Mouse (Mus musculus) G1E-ER4 (cell line): ENCODE results near the gene Cebpz. TPM values are rescaled to one million over a fixed set of nuclear protein-coding genes. Genes with fewer than 3 reads are reported as not detected.

ENCODE experiments used
- GATA1 ChIP-seq: IDR thresholded peaks from one replicate; pipeline ENCODE4 v1.8.0; 2012; ENCODE audit warnings: low read length, inconsistent platforms
- polyA plus RNA-seq: library from polyadenylated mRNA; stranded (reverse); fragments of >175 nt; gene quantifications from 2 replicates; pipeline ENCODE4 v1.2.3, GENCODE M21; 2012

The Cebpz gene
- polyA plus RNA-seq: 41.7 and 47.2 TPM in 2 replicates

- no peak for TF ChIP-seq GATA1
Observed at GRCm38 (mm10) chr17:78936466-78937228, at the start of gene Cebpz, which contains the start of gene Ndufaf7. Gene Cebpz (minus strand): TSS chr17:78937066. Gene Ndufaf7 (plus strand): TSS chr17:78937136.

- TF ChIP-seq GATA1: no peak
Observed at GRCm38 (mm10) chr17:78983736-78984135, 46.9 kb upstream of the Cebpz start.

GRCm38 (mm10) chr17:78983166-78983565 lies 46.3 kb upstream of the Cebpz start:
- TF ChIP-seq GATA1: no peak

- TF ChIP-seq GATA1: no peak
Observed at GRCm38 (mm10) chr17:78968500-78968899, 31.6 kb upstream of the Cebpz start.

GRCm38 (mm10) chr17:78966092-78966883 lies 29.4 kb upstream of the Cebpz start:
- TF ChIP-seq GATA1: no peak

- TF ChIP-seq GATA1: no peak
Observed at GRCm38 (mm10) chr17:78964387-78964786, 27.5 kb upstream of the Cebpz start.

GRCm38 (mm10) chr17:78959473-78959872 lies 22.6 kb upstream of the Cebpz start:
- no peak for TF ChIP-seq GATA1

- no peak for TF ChIP-seq GATA1
Observed at GRCm38 (mm10) chr17:78953240-78953639, 16.4 kb upstream of the Cebpz start.

GRCm38 (mm10) chr17:78952070-78952469 lies 15.2 kb upstream of the Cebpz start:
- TF ChIP-seq GATA1: no peak

- TF ChIP-seq GATA1: no peak
Observed at GRCm38 (mm10) chr17:78951225-78951624, 14.4 kb upstream of the Cebpz start.

- no peak for TF ChIP-seq GATA1
Observed at GRCm38 (mm10) chr17:78942579-78942978, 5.7 kb upstream of the Cebpz start.

GRCm38 (mm10) chr17:78938927-78939326 lies 2.1 kb upstream of the Cebpz start:
- no peak for TF ChIP-seq GATA1

- no peak for TF ChIP-seq GATA1
Observed at GRCm38 (mm10) chr17:78937229-78937853, 475 bp upstream of the Cebpz start.

GRCm38 (mm10) chr17:78935857-78936256 lies 1.0 kb downstream of the Cebpz start:
- no peak for TF ChIP-seq GATA1

- TF ChIP-seq GATA1: no peak
Observed at GRCm38 (mm10) chr17:78917696-78918095, 19.2 kb downstream of the Cebpz start.

- TF ChIP-seq GATA1: no peak
Observed at GRCm38 (mm10) chr17:78916899-78917298, 20.0 kb downstream of the Cebpz start.
